Mouse (Mus musculus) heart, embryonic 14.5 days (tissue): ENCODE results near the gene Apaf1. TPM values are rescaled to one million over a fixed set of nuclear protein-coding genes. Genes with fewer than 3 reads are reported as not detected.
A peak's percentile ranks its signal among the peaks of the same experiment; 100 is the strongest.

Source experiments
- ATAC-seq: fragments of 200-750 bp; cut with Nextera tagmentation; 2 replicates; pipeline ENCODE4 v1.8.0; 2017; ENCODE audit warnings: low read depth, moderate TSS enrichment; ENCODE audit not compliant: insufficient number of reproducible peaks, insufficient read depth, low FRiP score
- H3K27ac ChIP-seq, 2 experiments: fragments of 200-500 bp in 1 of 2; fragments of 300-500 bp in 1 of 2; sonication (generic) in 1 of 2; replicated peaks in 1 of 2; 2 replicates each; pipeline ENCODE4 v1.5.1; 2012 to 2014; ENCODE audit warnings: low read depth in 2 of 2, low read length in 2 of 2, control low read depth in 1 of 2, mild to moderate bottlenecking in 1 of 2, mixed read lengths in 1 of 2; ENCODE audit not compliant: control insufficient read depth in 1 of 2, insufficient read depth in 1 of 2
- H3K27me3 ChIP-seq: fragments of 300-500 bp; sonication (generic); 2 replicates; pipeline ENCODE4 v1.6.1; 2014; ENCODE audit warnings: mild to moderate bottlenecking, low read length, control low read depth; ENCODE audit not compliant: control insufficient read depth, insufficient read depth
- H3K36me3 ChIP-seq: fragments of 300-500 bp; sonication (generic); 2 replicates; pipeline ENCODE4 v1.6.1; 2014; ENCODE audit warnings: mild to moderate bottlenecking, control low read depth, low read length, mixed read lengths; ENCODE audit not compliant: control insufficient read depth, insufficient read depth
- H3K4me1 ChIP-seq, 2 experiments: fragments of 200-500 bp in 1 of 2; fragments of 300-500 bp in 1 of 2; sonication (generic) in 1 of 2; 2 replicates each; pipeline ENCODE4 v1.6.1; 2012 to 2014; ENCODE audit warnings: low read length in 2 of 2, control low read depth in 1 of 2, mixed read lengths in 1 of 2; ENCODE audit not compliant: control insufficient read depth in 2 of 2, insufficient read depth in 2 of 2
- H3K4me2 ChIP-seq: fragments of 300-500 bp; sonication (generic); 2 replicates; pipeline ENCODE4 v1.6.1; 2014; ENCODE audit warnings: mild to moderate bottlenecking, low read length
- H3K4me3 ChIP-seq, 2 experiments: fragments of 200-500 bp in 1 of 2; fragments of 300-500 bp in 1 of 2; sonication (generic) in 1 of 2; 2 replicates each; pipeline ENCODE4 v1.5.1; 2012 to 2014; ENCODE audit warnings: low read length in 2 of 2, mild to moderate bottlenecking in 2 of 2, control low read depth in 1 of 2, low read depth in 1 of 2, moderate library complexity in 1 of 2; ENCODE audit not compliant: control insufficient read depth in 1 of 2, insufficient read depth in 1 of 2
- H3K9ac ChIP-seq: fragments of 300-500 bp; sonication (generic); 2 replicates; pipeline ENCODE4 v1.6.1; 2014; ENCODE audit warnings: mild to moderate bottlenecking, low read length
- H3K9me3 ChIP-seq: fragments of 300-500 bp; sonication (generic); 2 replicates; pipeline ENCODE4 v1.6.1; 2016; ENCODE audit warnings: low read length, control low read depth; ENCODE audit not compliant: control insufficient read depth
- WGBS: fragments of 180-500 bp; shearing (Covaris S2); extraction: QIAGEN DNeasy Blood & Tissue Kit; methylation state at CpG from one replicate; pipeline ENCODE4 v1.1.7; 2014; 5-methylcytosine and 5-hydroxymethylcytosine counted together
- polyA plus RNA-seq: library from polyadenylated mRNA; unstranded; fragments of >200 nt; fragmentation: Nextera tagmentation; extraction: Ambion mirVana; gene quantifications from 2 replicates; pipeline ENCODE4 v1.2.1, GENCODE M21; 2014

The Apaf1 gene
- polyA plus RNA-seq, 1 experiment from 2014 or later, result 17.3 TPM

GRCm38 (mm10) chr10:91123828-91124822 lies 41.6 kb upstream of the Apaf1 start, which contains the start of gene Slc25a3:
Gene Slc25a3, minus strand, starts transcription at chr10:91124059.
- Histone ChIP-seq H3K9me3 (no peaks in the 10 kb centered on the region), H3K4me2 (peak within 1 kb of the TSS; percentile 81), H3K9ac (peak within 1 kb of the TSS; percentile 99), H3K27ac (peak within 1 kb of the TSS; percentile 87 to 97), H3K4me1 (peaks cover 7 to 21% of the 10 kb centered on the region in 2 experiments), H3K27me3 (no peaks in the 10 kb centered on the region), H3K4me3 (peak within 1 kb of the TSS; percentile 93 to 96), H3K36me3 (peaks cover 35% of the 10 kb centered on the region)
- ATAC-seq, result peak; percentile 99
- 9% methylated on average over 54 of the region's 59 CpGs for WGBS

DNA sequence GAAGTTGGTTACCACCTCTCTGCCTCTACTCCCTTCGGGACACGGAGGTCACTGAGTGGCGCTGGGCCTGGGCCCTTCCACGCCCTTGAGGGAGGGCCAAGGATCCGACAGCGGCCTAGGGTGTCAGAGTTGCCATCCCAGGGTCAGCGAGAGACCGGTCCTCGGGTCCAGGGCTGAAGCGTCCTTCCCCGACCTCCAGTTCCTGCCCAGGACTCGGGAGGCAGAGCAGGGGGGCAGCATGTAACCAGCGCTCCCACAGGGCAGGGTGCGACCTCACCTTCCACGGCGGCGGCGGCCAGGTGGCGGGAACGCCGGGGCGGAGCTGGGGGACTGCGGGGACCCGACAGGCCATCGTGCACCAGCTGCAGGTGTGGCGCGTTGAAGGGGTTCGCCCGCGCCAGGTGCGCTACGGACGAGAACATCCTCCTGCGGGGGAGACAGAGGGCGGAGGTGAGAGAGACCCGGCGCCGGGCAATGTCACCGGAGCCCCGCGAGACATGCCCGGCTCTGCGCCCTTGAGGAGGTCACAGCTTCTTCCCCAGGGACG lies 40.8 kb upstream of the Apaf1 start:
- under 1% methylated on average over 44 of the region's 44 CpGs for WGBS
- no peaks in the 10 kb centered on the region for H3K9me3 ChIP-seq
- H3K4me3 ChIP-seq, result peak overlapping the region; percentile 93 to 96
- peaks cover 42% of the 10 kb centered on the region for H3K36me3 ChIP-seq
- H3K27ac ChIP-seq, result peak overlapping the region; percentile 87 to 97
- H3K4me2 ChIP-seq, result peak overlapping the region; percentile 81
- H3K4me1 ChIP-seq, result peaks cover 7 to 21% of the 10 kb centered on the region in 2 experiments
- ATAC-seq, result peak; percentile 62
- peak overlapping the region; percentile 99 for H3K9ac ChIP-seq
- H3K27me3 ChIP-seq, result no peaks in the 10 kb centered on the region

DNA sequence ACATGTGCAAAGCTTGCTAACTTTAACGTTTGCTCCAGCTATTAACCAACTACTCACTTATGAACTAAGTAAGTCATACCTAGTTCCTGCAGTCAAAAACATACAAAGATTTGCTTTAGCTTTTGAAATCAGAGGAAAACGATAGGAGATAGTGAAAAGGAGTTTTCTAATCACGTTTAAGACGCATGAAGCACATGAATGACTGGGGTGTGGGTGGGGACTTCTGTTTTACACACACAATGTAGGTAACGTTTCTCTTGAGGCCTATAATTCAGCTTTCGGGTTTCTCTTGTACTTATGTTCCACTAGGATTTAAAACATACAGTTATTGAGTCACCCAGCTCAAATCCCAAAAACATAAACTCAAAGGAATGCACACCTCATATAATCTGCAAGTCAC lies 40.1 kb upstream of the Apaf1 start:
- no peak overlapping the region; a peak in 1 of 4 replicates for H3K27ac ChIP-seq
- ATAC-seq, result no peak

DNA sequence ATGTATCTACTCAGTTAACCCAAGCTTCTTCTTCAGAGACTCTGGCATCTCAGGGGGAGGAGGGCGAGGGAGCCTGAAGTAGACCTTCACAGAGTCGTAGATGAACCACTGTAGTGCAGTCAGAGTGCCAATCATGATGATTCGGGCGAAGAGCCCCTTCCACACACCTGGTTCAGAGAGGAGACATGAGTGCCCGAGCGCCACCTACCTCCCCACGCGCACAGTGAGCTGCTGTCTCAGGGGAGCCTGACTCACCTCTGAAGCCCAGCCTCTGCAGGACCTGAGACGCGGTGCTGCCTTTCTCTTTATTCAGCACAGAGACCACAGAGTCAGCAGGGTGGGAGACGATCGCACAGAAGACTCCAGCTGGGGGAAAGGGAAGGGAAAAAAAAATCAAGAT lies 34.4 kb upstream of the Apaf1 start:
- ATAC-seq, result no peak
- Histone ChIP-seq H3K27me3 (no peaks in the 10 kb centered on the region), H3K4me2 (no peak overlapping the region), H3K9me3 (0 out of 2 replicates have a peak, but pooled peaks cover 3% of the 10 kb centered on the region), H3K4me1 (peaks cover 0 to 11% of the 10 kb centered on the region in 2 experiments; a peak in 2 of 4 replicates), H3K4me3 (no peak overlapping the region), H3K36me3 (peaks cover 90% of the 10 kb centered on the region), H3K27ac (no peak overlapping the region), H3K9ac (no peak overlapping the region)
- WGBS, result 88% methylated on average over 12 of the region's 12 CpGs

More for the DNA sequence above, 40.1 kb upstream of the Apaf1 start:
- peaks cover 7 to 20% of the 10 kb centered on the region in 2 experiments for H3K4me1 ChIP-seq
- 13% methylated on average over 6 of the region's 6 CpGs for WGBS
- no peaks in the 10 kb centered on the region for H3K27me3 ChIP-seq
- no peaks in the 10 kb centered on the region for H3K9me3 ChIP-seq
- peak overlapping the region; percentile 81 for H3K4me2 ChIP-seq
- peak overlapping the region; percentile 99 for H3K9ac ChIP-seq
- peak overlapping the region; percentile 93 to 96; a peak in 3 of 4 replicates for H3K4me3 ChIP-seq
- peaks cover 49% of the 10 kb centered on the region for H3K36me3 ChIP-seq

GRCm38 (mm10) chr10:91109841-91110240 lies 27.3 kb upstream of the Apaf1 start:
- 70% methylated on average over 4 of the region's 4 CpGs for whole genome bisulfite sequencing
- no peaks in the 10 kb centered on the region for H3K4me1 ChIP-seq

DNA sequence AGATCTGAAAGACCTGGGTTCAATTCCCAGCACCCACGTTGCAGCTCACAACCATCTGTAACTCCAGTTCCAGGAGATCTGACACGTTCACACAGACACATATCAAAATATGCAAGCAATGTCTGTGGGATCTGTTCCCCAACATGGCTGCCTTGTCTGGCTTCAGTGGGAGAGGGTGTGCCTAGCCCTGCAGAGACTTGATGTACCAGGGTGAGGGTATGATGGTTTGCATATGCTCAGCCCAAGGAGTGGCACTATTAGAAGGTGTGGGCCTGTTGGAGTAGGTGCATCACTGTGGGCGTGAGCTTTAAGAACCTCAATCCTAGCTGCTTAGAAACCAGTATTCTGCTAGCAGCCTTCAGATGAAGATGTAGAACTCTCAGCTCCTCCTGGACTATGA lies 23.4 kb upstream of the Apaf1 start:
- ATAC-seq, result no peak
- Histone ChIP-seq H3K9me3 (0 out of 2 replicates have a peak, but pooled peaks cover 3% of the 10 kb centered on the region), H3K4me1 (no peaks in the 10 kb centered on the region), H3K27ac (no peak overlapping the region), H3K9ac (no peak overlapping the region), H3K4me2 (no peak overlapping the region), H3K36me3 (peaks cover 13% of the 10 kb centered on the region), H3K4me3 (no peak overlapping the region), H3K27me3 (no peaks in the 10 kb centered on the region)
- WGBS, result 74% methylated on average over 3 of the region's 3 CpGs

More at GRCm38 (mm10) chr10:91109841-91110240, 27.3 kb upstream of the Apaf1 start:
- Histone ChIP-seq H3K9me3 (0 out of 2 replicates have a peak, but pooled peaks cover 6% of the 10 kb centered on the region), H3K27ac (no peak overlapping the region), H3K4me3 (no peak overlapping the region), H3K36me3 (peaks cover 21% of the 10 kb centered on the region), H3K27me3 (no peaks in the 10 kb centered on the region), H3K4me2 (no peak overlapping the region), H3K9ac (no peak overlapping the region)
- no peak for ATAC-seq

GRCm38 (mm10) chr10:91102799-91103590 lies 20.4 kb upstream of the Apaf1 start:
- Histone ChIP-seq H3K9ac (no peak overlapping the region), H3K4me1 (no peaks in the 10 kb centered on the region), H3K4me3 (no peak overlapping the region), H3K27me3 (no peaks in the 10 kb centered on the region), H3K27ac (no peak overlapping the region), H3K9me3 (no peaks in the 10 kb centered on the region), H3K36me3 (peaks cover 24% of the 10 kb centered on the region), H3K4me2 (no peak overlapping the region)
- WGBS, result 91% methylated on average over 14 of the region's 14 CpGs
- no peak for ATAC-seq
